Mouse (Mus musculus) small intestine, adult 2 months (tissue): ENCODE results near the gene Stip1.

ENCODE experiments used
- CTCF ChIP-seq: fragments of 200-500 bp; IDR thresholded peaks from 2 replicates; pipeline ENCODE4 v1.5.1; 2012; ENCODE audit warnings: low read depth, mild to moderate bottlenecking, control low read depth, inconsistent platforms, low read length, moderate library complexity, mixed read lengths; ENCODE audit not compliant: insufficient replicate concordance, insufficient read length; ENCODE audit errors: extremely low read depth
- POLR2A ChIP-seq: fragments of 200-500 bp; IDR thresholded peaks from 2 replicates; pipeline ENCODE4 v1.6.1; 2012; ENCODE audit warnings: low read depth, mild to moderate bottlenecking, control low read depth, inconsistent platforms, low read length, moderate library complexity

GRCm38 (mm10) chr19:7072221-7072620, 32.5 kb upstream of the Stip1 start:
- no peak for TF ChIP-seq POLR2A
- no peak for TF ChIP-seq CTCF
